ENCODE assay signal across 8 mouse cellular contexts in the genomic region with DNA sequence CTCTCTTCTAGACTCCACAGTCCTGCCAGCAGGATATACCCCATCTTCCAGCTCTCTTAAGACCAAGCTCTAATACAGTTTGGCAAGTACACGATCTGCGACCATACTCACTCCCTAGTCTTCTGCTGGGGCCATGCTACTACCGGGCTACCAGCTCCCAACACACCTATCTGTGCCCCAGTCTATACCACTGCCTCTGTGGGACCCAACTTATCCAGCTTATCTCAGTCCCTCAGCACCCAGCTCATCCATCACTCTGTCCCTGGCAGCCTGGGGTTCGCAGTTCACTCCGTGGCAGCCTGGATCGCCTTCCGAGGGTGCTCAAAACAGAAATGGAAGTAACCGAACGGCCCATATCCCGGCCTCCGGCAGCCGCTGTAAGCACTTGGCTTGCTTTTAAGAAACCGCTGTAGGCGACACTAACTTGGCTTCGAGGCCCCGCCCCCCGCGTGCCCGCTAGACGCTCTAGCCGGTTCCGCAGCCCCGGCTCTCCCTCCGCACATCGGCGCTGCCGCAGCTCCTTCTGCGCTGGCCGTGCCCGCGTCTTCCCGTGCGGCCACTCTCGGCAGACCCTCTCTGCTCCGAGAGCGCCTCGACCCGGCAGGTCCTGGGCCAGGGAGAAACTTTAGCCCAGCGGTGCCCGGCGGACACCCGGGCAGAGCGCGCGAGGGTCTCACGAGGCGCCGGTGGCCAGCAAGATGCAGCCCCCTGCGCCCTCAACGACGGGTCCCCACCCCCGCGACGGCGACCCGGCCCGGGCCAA. TPM values are rescaled to one million over a fixed set of nuclear protein-coding genes. Genes with fewer than 3 reads are reported as not detected.
DNase-seq lines count a peak whose midpoint lies in the region; ATAC-seq and TF ChIP-seq lines count a peak whose summit lies in the region.

No protein-coding gene starts in this region.

- H3K4me1 ChIP-seq in cortical plate, adult 2 months (ENCODE audit: control insufficient read depth, insufficient read depth, low read length), result peaks cover 5% of the 10 kb centered on the region
- H3K4me1 ChIP-seq in intestine, embryonic 16.5 days (ENCODE audit: control insufficient read depth, insufficient read depth, low read length), result peaks cover 14% of the 10 kb centered on the region
- H3K4me1 ChIP-seq in liver, embryonic 15.5 days (replicated peaks), result peaks cover 36% of the 10 kb centered on the region
- H3K4me1 ChIP-seq in thymus, adult 2 months (replicated peaks; ENCODE audit: control insufficient read depth, insufficient read depth, low read length), result peaks cover 11% of the 10 kb centered on the region

- H3K27me3 ChIP-seq in intestine, embryonic 16.5 days (replicated peaks; ENCODE audit: control insufficient read depth, insufficient read depth, low read length), result no peaks in the 10 kb centered on the region
- no peaks in the 10 kb centered on the region for H3K27me3 ChIP-seq in liver, embryonic 15.5 days
- H3K27me3 ChIP-seq in thymus, adult 2 months (ENCODE audit: control insufficient read depth, insufficient read depth, low read length), result no peaks in the 10 kb centered on the region

- H3K9ac ChIP-seq in intestine, embryonic 16.5 days (ENCODE audit: low read depth, low read length), result peak overlapping the region; percentile 90
- peak overlapping the region; percentile 86 for H3K9ac ChIP-seq in liver, embryonic 15.5 days

- H3K27ac ChIP-seq in cortical plate, adult 2 months (ENCODE audit: insufficient read depth, low read length), result peak overlapping the region; percentile 45; the same call in 1 of the 2 replicates
- H3K27ac ChIP-seq in intestine, embryonic 16.5 days (ENCODE audit: low read length), result peak overlapping the region; percentile 82
- peak overlapping the region; percentile 86 for H3K27ac ChIP-seq in liver, embryonic 15.5 days (replicated peaks)
- H3K27ac ChIP-seq in thymus, adult 2 months (ENCODE audit: control insufficient read depth, insufficient read depth, low read length), result no peak overlapping the region

- peak; percentile 74 for DNase-seq in 3134 (ENCODE audit: extremely low read depth, insufficient read length, low spot score)
- peak; percentile 84 for DNase-seq in Muller cell, postnatal 12 days (ENCODE audit: inconsistent ontology term)
- peak; percentile 60 to 76 for DNase-seq in gastrocnemius, postnatal 4 days (ENCODE audit: low spot score in 2 of 2)
- peak; percentile 72 for DNase-seq in neural tube, embryonic 10.5 days (ENCODE audit: extremely low spot score, low spot score)
- peak; percentile 82 for DNase-seq in thymus, adult 2 months

- no peak for TF ChIP-seq POLR2A in cortical plate, adult 2 months (IDR thresholded peaks at IDR 0.05; ENCODE audit: extremely low read depth, insufficient read depth, low read length)
- TF ChIP-seq POLR2A in thymus, adult 2 months (IDR thresholded peaks at IDR 0.05; ENCODE audit: control insufficient read depth, extremely low read depth, insufficient read depth, low read length, poor library complexity), result no peak

- H3K4me3 ChIP-seq in cortical plate, adult 2 months (ENCODE audit: insufficient read depth, low read length), result peak overlapping the region; percentile 59
- H3K4me3 ChIP-seq in intestine, embryonic 16.5 days (ENCODE audit: low read length), result peak overlapping the region; percentile 97
- peak overlapping the region; percentile 89 for H3K4me3 ChIP-seq in liver, embryonic 15.5 days (replicated peaks)
- peak overlapping the region; percentile 76 for H3K4me3 ChIP-seq in thymus, adult 2 months (ENCODE audit: control insufficient read depth, insufficient read depth, low read length)

- peak overlapping the region; percentile 97 for H3K4me2 ChIP-seq in intestine, embryonic 16.5 days (ENCODE audit: low read depth, low read length)
- H3K4me2 ChIP-seq in liver, embryonic 15.5 days, result peak overlapping the region; percentile 100

- peak; percentile 27 for ATAC-seq in intestine, embryonic 16.5 days
- peak; percentile 54 for ATAC-seq in liver, embryonic 15.5 days (ENCODE audit: insufficient read depth)

- no peak for TF ChIP-seq CTCF in cortical plate, adult 2 months (IDR thresholded peaks at IDR 0.05; ENCODE audit: extremely low read depth, insufficient read depth, low read length)
- TF ChIP-seq CTCF in thymus, adult 2 months (IDR thresholded peaks at IDR 0.05; ENCODE audit: borderline replicate concordance, control insufficient read depth, extremely low read depth, insufficient read depth, low read length, poor library complexity), result 0 out of 2 replicates have a peak, but pooled peaks have one; percentile 13

- no peaks in the 10 kb centered on the region for H3K9me3 ChIP-seq in intestine, embryonic 16.5 days (ENCODE audit: control insufficient read depth, low read length)
- H3K9me3 ChIP-seq in liver, embryonic 15.5 days (replicated peaks), result no peaks in the 10 kb centered on the region

- peaks cover 7% of the 10 kb centered on the region; the same call in 1 of the 2 replicates for H3K36me3 ChIP-seq in intestine, embryonic 16.5 days (ENCODE audit: control insufficient read depth, insufficient read depth, low read length)
- peaks cover 29% of the 10 kb centered on the region for H3K36me3 ChIP-seq in liver, embryonic 15.5 days (replicated peaks)
- H3K36me3 ChIP-seq in thymus, adult 2 months (ENCODE audit: control insufficient read depth, insufficient read depth, low read length), result peaks cover 15% of the 10 kb centered on the region

- under 1% methylated on average over 57 of the region's 57 CpGs for WGBS in intestine, embryonic 16.5 days
- WGBS in liver, embryonic 15.5 days (ENCODE audit: insufficient replicate concordance), result under 1% methylated on average over 57 of the region's 57 CpGs
- 1% methylated on average over 56 of the region's 57 CpGs for WGBS in thymus, adult 2 months

RNA-seq across cellular contexts. Expression of gene Mtfr1l, which starts 0.9 kb away (rescaled TPM):
- polyA plus RNA-seq in cortical plate, adult 2 months (2012; rRNA removed), result 111 and 118 TPM in 2 replicates
- 100 to 1,000 TPM in 1 of 2 experiments, 10 to 100 TPM in 1; 99.7 to 104 TPM for total RNA-seq in gastrocnemius, postnatal 4 days (2021)
- 97.1 and 97.5 TPM in 2 replicates for polyA plus RNA-seq in intestine, embryonic 16.5 days (2015; fragmentation: Nextera tagmentation; extraction: Ambion mirVana)
- 39.6 and 40.3 TPM in 2 replicates for polyA plus RNA-seq in liver, embryonic 15.5 days (2015; fragmentation: Nextera tagmentation; extraction: Ambion mirVana)
- 69.2 and 77.3 TPM in 2 replicates for polyA plus RNA-seq in thymus, adult 2 months (2012; rRNA removed)

RNA-seq across cellular contexts. Expression of gene Selenon, which starts 17.7 kb away (rescaled TPM):
- 19.0 and 20.4 TPM in 2 replicates for polyA plus RNA-seq in cortical plate, adult 2 months (2012; rRNA removed)
- 10 to 100 TPM; 43.5 to 45.4 TPM for total RNA-seq in gastrocnemius, postnatal 4 days (2021)
- polyA plus RNA-seq in intestine, embryonic 16.5 days (2015; fragmentation: Nextera tagmentation; extraction: Ambion mirVana), result 4.7 and 5.5 TPM in 2 replicates
- 4.1 and 6.6 TPM in 2 replicates for polyA plus RNA-seq in liver, embryonic 15.5 days (2015; fragmentation: Nextera tagmentation; extraction: Ambion mirVana)
- polyA plus RNA-seq in thymus, adult 2 months (2012; rRNA removed), result 7.9 and 9.1 TPM in 2 replicates

RNA-seq across cellular contexts. Expression of gene Aunip, which starts 23.5 kb away (rescaled TPM):
- 0.23 and 0.31 TPM in 2 replicates for polyA plus RNA-seq in cortical plate, adult 2 months (2012; rRNA removed)
- 1 to 10 TPM; 1.9 to 2.1 TPM for total RNA-seq in gastrocnemius, postnatal 4 days (2021)
- 14.4 and 14.6 TPM in 2 replicates for polyA plus RNA-seq in intestine, embryonic 16.5 days (2015; fragmentation: Nextera tagmentation; extraction: Ambion mirVana)
- polyA plus RNA-seq in liver, embryonic 15.5 days (2015; fragmentation: Nextera tagmentation; extraction: Ambion mirVana), result 14.0 and 18.9 TPM in 2 replicates
- polyA plus RNA-seq in thymus, adult 2 months (2012; rRNA removed), result 2.1 and 3.8 TPM in 2 replicates

RNA-seq across cellular contexts. Expression of gene Paqr7, which starts 37.8 kb away (rescaled TPM):
- polyA plus RNA-seq in cortical plate, adult 2 months (2012; rRNA removed), result 78.7 and 81.5 TPM in 2 replicates
- total RNA-seq in gastrocnemius, postnatal 4 days (2021), result 1 to 10 TPM; 4.8 to 6.3 TPM
- polyA plus RNA-seq in intestine, embryonic 16.5 days (2015; fragmentation: Nextera tagmentation; extraction: Ambion mirVana), result 23.6 and 32.1 TPM in 2 replicates
- polyA plus RNA-seq in liver, embryonic 15.5 days (2015; fragmentation: Nextera tagmentation; extraction: Ambion mirVana), result 7.8 and 8.4 TPM in 2 replicates
- 47.6 and 52.0 TPM in 2 replicates for polyA plus RNA-seq in thymus, adult 2 months (2012; rRNA removed)
